Mouse (Mus musculus): ENCODE results near the gene Gm5416.

- no peak for TF ChIP-seq CTCF (IDR thresholded peaks at IDR 0.05; ENCODE audit: control insufficient read depth, insufficient read depth, insufficient read length)
- no peak for TF ChIP-seq MYOD1 (IDR thresholded peaks at IDR 0.05; ENCODE audit: control insufficient read depth, insufficient read length, low read depth)
- no peak for TF ChIP-seq MYOG (IDR thresholded peaks at IDR 0.05; ENCODE audit: control insufficient read depth, extremely low read depth, insufficient read length)
- TF ChIP-seq CEBPB (IDR thresholded peaks at IDR 0.05; ENCODE audit: low read depth) = no peak
Measured at GRCm38 (mm10) chr16:36209967-36210453, at the start of gene Gm5416.
